Mouse (Mus musculus) kidney, embryonic 15.5 days (tissue): ENCODE data around the gene Rasl10a. TPM values are rescaled to one million over a fixed set of nuclear protein-coding genes. Genes with fewer than 3 reads are reported as not detected.

Experiments
- ATAC-seq: fragments of 200-750 bp; cut with Nextera tagmentation; replicated peaks from 2 replicates; pipeline ENCODE4 v1.8.0; 2017; ENCODE audit warnings: moderate TSS enrichment; ENCODE audit not compliant: low FRiP score
- H3K27ac ChIP-seq: fragments of 300-500 bp; sonication (generic); 2 replicates; pipeline ENCODE4 v1.5.1; 2015; ENCODE audit warnings: mild to moderate bottlenecking, inconsistent platforms
- H3K27me3 ChIP-seq: fragments of 300-500 bp; sonication (generic); 2 replicates; pipeline ENCODE4 v1.6.1; 2015; ENCODE audit warnings: inconsistent platforms
- H3K36me3 ChIP-seq: fragments of 300-500 bp; sonication (generic); 2 replicates; pipeline ENCODE4 v1.6.1; 2015; ENCODE audit warnings: inconsistent platforms
- H3K4me1 ChIP-seq: fragments of 300-500 bp; sonication (generic); 2 replicates; pipeline ENCODE4 v1.6.1; 2015; ENCODE audit warnings: inconsistent platforms
- H3K4me2 ChIP-seq: fragments of 300-500 bp; sonication (generic); 2 replicates; pipeline ENCODE4 v1.6.1; 2015; ENCODE audit warnings: moderate library complexity, mild to moderate bottlenecking, inconsistent platforms
- H3K4me3 ChIP-seq: fragments of 300-500 bp; sonication (generic); replicated peaks from 2 replicates; pipeline ENCODE4 v1.5.1; 2015; ENCODE audit warnings: mild to moderate bottlenecking, inconsistent platforms
- H3K9ac ChIP-seq: fragments of 300-500 bp; sonication (generic); 2 replicates; pipeline ENCODE4 v1.6.1; 2015; ENCODE audit warnings: mild to moderate bottlenecking, inconsistent platforms
- H3K9me3 ChIP-seq: fragments of 300-500 bp; sonication (generic); replicated peaks from 2 replicates; pipeline ENCODE4 v1.6.1; 2016; ENCODE audit warnings: inconsistent platforms
- WGBS: fragments of 180-500 bp; shearing (Covaris S2); methylation state at CpG from one replicate; pipeline ENCODE4 v1.1.7; 2015; ENCODE audit warnings: mixed read lengths; 5-methylcytosine and 5-hydroxymethylcytosine counted together
- polyA plus RNA-seq: library from polyadenylated mRNA; unstranded; fragments of >200 nt; fragmentation: Nextera tagmentation; extraction: Ambion mirVana; gene quantifications from 2 replicates; pipeline ENCODE4 v1.2.1, GENCODE M21; 2015

Gene Rasl10a
- polyA plus RNA-seq, 1 experiment from 2014 or later: 2.8 TPM

GRCm38 (mm10) chr11:5096480-5097020, 38.6 kb downstream of the Rasl10a start:
- WGBS: 58% methylated on average over 8 of the region's 8 CpGs
- Histone ChIP-seq H3K4me2 (peak overlapping the region; percentile 69), H3K36me3 (peaks cover 17% of the 10 kb centered on the region), H3K4me3 (peak overlapping the region; percentile 72), H3K27me3 (no peaks in the 10 kb centered on the region), H3K27ac (no peak overlapping the region), H3K4me1 (peaks cover 52% of the 10 kb centered on the region), H3K9ac (0 out of 2 replicates have a peak overlapping the region, but pooled peaks have one; percentile 89), H3K9me3 (no peaks in the 10 kb centered on the region)
- no peak for ATAC-seq

- peaks cover 48% of the 10 kb centered on the region for H3K4me1 ChIP-seq
- peak overlapping the region; percentile 89 for H3K9ac ChIP-seq
- no peaks in the 10 kb centered on the region for H3K27me3 ChIP-seq
- H3K4me2 ChIP-seq: peak overlapping the region; percentile 69
- no peaks in the 10 kb centered on the region for H3K9me3 ChIP-seq
- peak overlapping the region; percentile 72 for H3K4me3 ChIP-seq
- under 1% methylated on average over 44 of the region's 44 CpGs for WGBS
- H3K36me3 ChIP-seq: peaks cover 10% of the 10 kb centered on the region
- H3K27ac ChIP-seq: peak overlapping the region; percentile 96
- peak; percentile 10; the same call in 1 of the 2 replicates for ATAC-seq
Observed at GRCm38 (mm10) chr11:5098035-5098735, 40.3 kb downstream of the Rasl10a start.

GRCm38 (mm10) chr11:5098736-5099542, 41.0 kb downstream of the Rasl10a start, which contains the start of the genes Rhbdd3 and Ewsr1:
Gene Rhbdd3, plus strand, starts transcription at chr11:5098926.
Gene Ewsr1, minus strand, starts transcription at chr11:5099266.
- Histone ChIP-seq H3K4me1 (peaks cover 41% of the 10 kb centered on the region), H3K27me3 (no peaks in the 10 kb centered on the region), H3K9ac (peak within 1 kb of the TSS; percentile 89), H3K4me3 (peak within 1 kb of the TSS; percentile 72), H3K9me3 (no peaks in the 10 kb centered on the region), H3K4me2 (peak within 1 kb of the TSS; percentile 76), H3K36me3 (peaks cover 12% of the 10 kb centered on the region), H3K27ac (peak within 1 kb of the TSS; percentile 96)
- peak; percentile 88 for ATAC-seq
- under 1% methylated on average over 92 of the region's 92 CpGs for WGBS

- H3K4me3 ChIP-seq: peak overlapping the region; percentile 72
- ATAC-seq: peak; percentile 77
- H3K9me3 ChIP-seq: no peaks in the 10 kb centered on the region
- H3K9ac ChIP-seq: peak overlapping the region; percentile 89
- H3K4me1 ChIP-seq: peaks cover 36% of the 10 kb centered on the region
- no peaks in the 10 kb centered on the region for H3K27me3 ChIP-seq
- peak overlapping the region; percentile 76 for H3K4me2 ChIP-seq
- peaks cover 20% of the 10 kb centered on the region for H3K36me3 ChIP-seq
- WGBS: under 1% methylated on average over 27 of the region's 31 CpGs
- H3K27ac ChIP-seq: peak overlapping the region; percentile 96
Observed at GRCm38 (mm10) chr11:5099576-5100183, 41.8 kb downstream of the Rasl10a start.

- Histone ChIP-seq H3K9ac (peak overlapping the region; percentile 89), H3K4me2 (peak overlapping the region; percentile 76), H3K4me3 (peak overlapping the region; percentile 72), H3K9me3 (no peaks in the 10 kb centered on the region), H3K27ac (peak overlapping the region; percentile 96), H3K27me3 (no peaks in the 10 kb centered on the region), H3K36me3 (peaks cover 26% of the 10 kb centered on the region), H3K4me1 (peaks cover 36% of the 10 kb centered on the region)
- no peak for ATAC-seq
- under 1% methylated on average over 7 of the region's 7 CpGs for WGBS
Observed at GRCm38 (mm10) chr11:5100283-5100682, 42.4 kb downstream of the Rasl10a start.

- Histone ChIP-seq H3K4me2 (peak overlapping the region; percentile 76), H3K4me1 (peaks cover 38% of the 10 kb centered on the region), H3K9me3 (no peaks in the 10 kb centered on the region), H3K27me3 (no peaks in the 10 kb centered on the region), H3K9ac (no peak overlapping the region), H3K27ac (peak overlapping the region; percentile 96; the same call in 1 of the 2 replicates), H3K4me3 (peak overlapping the region; percentile 72), H3K36me3 (peaks cover 30% of the 10 kb centered on the region)
- 29% methylated on average over 5 of the region's 5 CpGs for WGBS
- no peak for ATAC-seq
Observed at GRCm38 (mm10) chr11:5100801-5101200, 42.9 kb downstream of the Rasl10a start.

- no peak overlapping the region for H3K9ac ChIP-seq
- no peak for ATAC-seq
- H3K4me1 ChIP-seq: peaks cover 31% of the 10 kb centered on the region
- H3K36me3 ChIP-seq: peaks cover 35% of the 10 kb centered on the region
- no peaks in the 10 kb centered on the region for H3K27me3 ChIP-seq
- peak overlapping the region; percentile 96; the same call in 1 of the 2 replicates for H3K27ac ChIP-seq
- 68% methylated on average over 6 of the region's 6 CpGs for WGBS
- no peaks in the 10 kb centered on the region for H3K9me3 ChIP-seq
- H3K4me2 ChIP-seq: 0 out of 2 replicates have a peak overlapping the region, but pooled peaks have one; percentile 5
- H3K4me3 ChIP-seq: no peak overlapping the region
Observed at GRCm38 (mm10) chr11:5101641-5102040, 43.7 kb downstream of the Rasl10a start.

GRCm38 (mm10) chr11:5102384-5102783, 44.5 kb downstream of the Rasl10a start:
- Histone ChIP-seq H3K4me1 (peaks cover 24% of the 10 kb centered on the region), H3K27me3 (no peaks in the 10 kb centered on the region), H3K9ac (no peak overlapping the region), H3K4me2 (no peak overlapping the region), H3K4me3 (no peak overlapping the region), H3K36me3 (peaks cover 35% of the 10 kb centered on the region), H3K9me3 (no peaks in the 10 kb centered on the region), H3K27ac (no peak overlapping the region)
- WGBS: 85% methylated on average over 7 of the region's 7 CpGs
- no peak for ATAC-seq

- Histone ChIP-seq H3K36me3 (peaks cover 38% of the 10 kb centered on the region), H3K27me3 (no peaks in the 10 kb centered on the region), H3K27ac (no peak overlapping the region), H3K4me1 (peaks cover 22% of the 10 kb centered on the region), H3K9me3 (no peaks in the 10 kb centered on the region), H3K9ac (0 out of 2 replicates have a peak overlapping the region, but pooled peaks have one; percentile 3), H3K4me2 (no peak overlapping the region), H3K4me3 (no peak overlapping the region)
- WGBS: 100% methylated on average over 4 of the region's 4 CpGs
- no peak for ATAC-seq
Observed at GRCm38 (mm10) chr11:5103986-5104509, 46.1 kb downstream of the Rasl10a start.

GRCm38 (mm10) chr11:5109441-5109840, 51.5 kb downstream of the Rasl10a start:
- no peak for ATAC-seq

More at GRCm38 (mm10) chr11:5109441-5109840, 51.5 kb downstream of the Rasl10a start:
- no peak overlapping the region for H3K4me2 ChIP-seq
- H3K36me3 ChIP-seq: peaks cover 28% of the 10 kb centered on the region
- H3K27ac ChIP-seq: no peak overlapping the region
- 80% methylated on average over 8 of the region's 8 CpGs for WGBS
- no peak overlapping the region for H3K9ac ChIP-seq
- H3K4me3 ChIP-seq: no peak overlapping the region
- no peaks in the 10 kb centered on the region for H3K27me3 ChIP-seq
- H3K9me3 ChIP-seq: no peaks in the 10 kb centered on the region
- 0 out of 2 replicates have a peak, but pooled peaks cover 3% of the 10 kb centered on the region for H3K4me1 ChIP-seq
